11 mouse cellular contexts compared by ENCODE assay signal in the genomic region with DNA sequence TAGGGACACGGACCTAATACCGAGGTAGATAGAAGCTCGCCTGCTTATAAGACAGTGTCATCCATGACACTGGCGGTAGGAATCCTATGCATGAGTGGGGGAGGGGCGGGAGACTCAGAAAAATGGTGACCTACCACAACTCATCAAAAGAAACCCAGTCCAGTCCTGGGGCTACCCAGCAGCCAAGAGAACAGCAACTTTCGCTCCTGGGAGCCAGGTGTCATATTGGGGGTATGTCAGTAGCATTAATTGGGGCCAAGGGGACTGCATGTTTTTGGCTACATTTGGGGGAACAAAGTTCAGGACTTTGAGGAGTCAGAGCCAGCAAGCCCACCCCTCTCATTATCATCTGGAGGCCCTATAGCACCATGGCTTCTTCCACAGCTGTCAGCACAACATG.
DNase-seq lines count a peak whose midpoint lies in the region; ATAC-seq lines count a peak whose summit lies in the region.
"Had no signal": no experiment of that assay in that cellular context is flagged by ENCODE, and none has a peak within 500 bp of the region (broad histone marks: within the 10 kb centered on the region; RNA-seq: fewer than 3 reads in every experiment).

No protein-coding gene starts in this region.

- peak; percentile 59 for DNase-seq in cerebellum, adult 11-12 months
- peak; percentile 46 for DNase-seq in cerebellum, adult 9-10 months
- no peak for DNase-seq in cerebellum, adult 18-20 months
- DNase-seq: adrenal gland, adult 2 months; adrenal gland, postnatal 10 days; adrenal gland, postnatal 25 days; embryo, embryonic 11 days; gastrocnemius, adult 2 months had no signal

- no peak for ATAC-seq in cerebellum, adult (ENCODE audit: insufficient number of reproducible peaks, low FRiP score, low TSS enrichment)
- ATAC-seq: forebrain, embryonic 14.5 days; forebrain, embryonic 16.5 days had no signal

Comparison
In these comparisons a context has a peak if more than half of its experiments do, and no peak if none do; other contexts are left out.
1. DNase-seq: peak in cerebellum, adult 11-12 months (single experiment) and cerebellum, adult 9-10 months (single experiment); none in cerebellum, adult 18-20 months (0 of 2).